Mouse (Mus musculus) adrenal gland, adult 8-10 months (tissue): ENCODE measurements around the gene Cspg4. TPM values are rescaled to one million over a fixed set of nuclear protein-coding genes. Genes with fewer than 3 reads are reported as not detected.
A peak's percentile ranks its signal among the peaks of the same experiment; 100 is the strongest.

ENCODE experiments used
- DNase-seq: peaks from one replicate; pipeline ENCODE4 v3.0.0; 2022
- total RNA-seq, 4 experiments: library from RNA; stranded (reverse); gene quantifications; 2 replicates each; pipeline ENCODE4 v1.2.4; 2022

The Cspg4 gene
- total RNA-seq, 4 experiments from 2014 or later, result 6.4 to 15.0 (median 8.1) TPM

DNA sequence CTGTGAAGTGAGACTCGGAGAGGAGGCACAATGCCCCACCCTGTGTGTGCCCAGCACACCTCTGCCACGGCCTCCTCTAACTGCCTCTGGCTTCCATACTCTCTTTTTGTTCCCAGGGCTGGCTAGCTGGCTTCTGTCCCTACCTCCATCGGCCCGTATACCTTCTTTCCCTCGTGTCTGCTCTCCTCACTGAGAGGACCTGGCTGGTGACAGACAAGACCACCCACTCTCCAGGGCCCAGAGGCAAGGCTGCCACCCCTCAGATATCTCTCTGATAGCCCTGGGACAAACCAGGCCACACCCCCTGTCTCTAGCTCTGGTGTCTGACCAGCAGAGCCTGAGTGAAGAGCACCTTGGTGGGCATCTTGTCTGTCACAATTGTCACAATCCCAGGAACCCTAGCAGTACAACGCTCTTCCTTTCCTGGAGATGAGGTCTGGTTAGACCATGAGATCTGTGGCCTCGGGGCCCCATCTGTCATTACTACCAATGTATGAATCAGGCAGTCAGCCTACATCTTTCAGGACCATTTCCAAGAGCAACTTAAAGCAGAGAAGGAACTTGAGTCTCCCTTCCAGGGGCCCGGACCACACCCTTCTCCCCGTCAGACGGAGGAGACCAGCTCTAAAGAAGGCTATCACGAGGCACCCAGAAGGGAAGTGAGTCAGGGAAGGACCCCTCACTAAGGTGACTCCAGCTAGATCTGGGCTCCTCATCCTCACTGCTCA is 1.0 kb downstream of the Cspg4 start:
- no peak for DNase-seq

- DNase-seq, result no peak
Measured at GRCm38 (mm10) chr9:56866430-56866829, 1.6 kb downstream of the Cspg4 start.

- DNase-seq, result no peak
Measured at GRCm38 (mm10) chr9:56868292-56868691, 3.5 kb downstream of the Cspg4 start.

DNA sequence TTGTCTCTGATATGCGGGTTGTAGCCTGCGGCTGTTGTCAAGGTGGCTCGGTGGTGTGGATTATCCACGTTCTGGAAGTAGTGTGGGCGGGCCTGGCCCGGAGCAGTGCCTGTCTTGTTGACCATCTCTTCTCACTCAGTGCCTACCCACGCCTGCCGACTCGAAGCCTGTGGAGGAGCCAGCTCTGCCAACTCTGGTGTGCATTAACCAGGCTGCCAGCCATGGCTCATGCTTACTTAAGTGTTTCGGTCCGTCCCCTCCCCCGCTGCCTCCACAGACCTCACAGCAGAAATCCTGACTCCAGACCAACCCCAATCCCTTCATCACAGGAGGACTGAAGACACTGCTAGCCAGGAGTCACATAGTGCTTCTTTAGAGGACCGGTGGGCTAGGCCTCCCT is 4.7 kb downstream of the Cspg4 start:
- DNase-seq, result no peak

DNA sequence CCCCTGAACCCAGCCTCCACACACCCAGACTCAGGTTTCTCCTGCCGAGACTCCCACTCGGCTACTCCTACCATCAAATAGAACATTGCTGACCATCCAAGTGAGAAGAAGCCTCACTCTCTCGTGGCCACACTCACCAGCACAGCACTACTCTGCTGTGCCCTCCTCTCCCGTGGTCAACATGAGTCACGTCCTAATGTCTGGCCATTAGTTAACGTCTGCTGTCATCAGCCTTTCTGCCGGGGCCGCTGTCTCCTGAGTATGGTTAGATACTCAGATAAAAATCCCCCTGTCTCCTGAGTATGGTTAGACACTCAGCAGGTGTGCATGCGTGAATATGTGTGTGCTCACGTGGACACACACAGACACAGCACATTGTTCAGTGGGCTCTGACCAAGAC is 5.9 kb downstream of the Cspg4 start:
- no peak for DNase-seq

DNA sequence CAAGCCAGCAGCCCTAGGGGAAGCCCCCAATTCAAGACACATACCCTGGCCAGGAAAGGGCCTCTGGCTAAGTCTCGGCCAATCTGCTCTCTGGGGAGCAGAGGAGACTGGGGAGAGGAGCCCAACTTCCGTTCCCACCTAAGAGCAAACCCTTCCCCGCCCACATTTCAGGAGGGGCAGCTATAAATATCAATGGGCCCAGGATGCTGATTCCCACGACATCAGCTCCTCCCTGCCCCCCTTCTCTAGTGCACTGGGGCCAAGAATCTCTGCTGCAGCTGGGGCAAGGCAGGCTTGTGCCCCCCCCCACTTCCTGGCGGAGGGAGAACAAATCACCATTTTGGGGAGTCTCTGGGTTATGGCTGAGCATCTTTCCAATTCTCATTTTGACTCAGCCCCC is 6.4 kb downstream of the Cspg4 start:
- no peak for DNase-seq

DNA sequence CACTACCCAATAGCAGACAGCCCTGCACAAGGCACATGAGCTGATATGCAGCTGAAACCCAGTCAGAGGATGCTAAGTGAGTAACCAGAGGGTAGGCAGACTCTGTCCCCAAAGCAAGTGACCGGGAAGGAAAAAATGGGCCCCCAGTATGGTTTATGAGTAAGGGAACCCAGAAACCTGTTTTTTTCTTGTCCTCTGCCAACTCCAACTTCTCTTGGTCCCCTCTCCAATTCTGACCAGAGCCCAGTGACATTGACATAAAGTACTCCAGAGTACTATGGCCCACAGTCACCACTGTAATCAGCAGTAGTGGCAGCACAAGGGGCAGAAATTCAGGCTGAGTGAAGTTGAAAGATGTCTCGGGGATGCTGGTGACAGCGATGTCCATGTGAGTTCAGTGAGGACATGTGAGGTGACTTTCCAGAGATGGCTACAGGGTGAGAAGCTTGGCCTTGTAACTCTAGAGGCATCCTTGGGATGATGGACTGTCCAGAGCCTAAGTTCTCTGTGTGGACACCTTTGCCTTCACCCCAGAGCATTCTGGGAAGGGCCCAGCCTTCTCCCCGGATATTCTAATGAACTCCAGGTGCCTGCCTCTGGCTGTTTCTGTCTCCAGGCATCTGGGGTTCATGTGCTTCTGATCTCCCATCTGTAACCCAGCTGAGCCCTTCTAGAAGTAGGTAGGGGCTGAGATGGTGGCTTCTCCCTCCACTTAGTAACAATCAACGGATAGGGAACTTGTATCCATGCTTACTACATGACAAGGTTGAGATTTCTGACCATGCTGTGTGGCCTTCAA is 7.5 kb downstream of the Cspg4 start:
- no peak for DNase-seq

GRCm38 (mm10) chr9:56873097-56873496 is 8.3 kb downstream of the Cspg4 start:
- no peak for DNase-seq

DNA sequence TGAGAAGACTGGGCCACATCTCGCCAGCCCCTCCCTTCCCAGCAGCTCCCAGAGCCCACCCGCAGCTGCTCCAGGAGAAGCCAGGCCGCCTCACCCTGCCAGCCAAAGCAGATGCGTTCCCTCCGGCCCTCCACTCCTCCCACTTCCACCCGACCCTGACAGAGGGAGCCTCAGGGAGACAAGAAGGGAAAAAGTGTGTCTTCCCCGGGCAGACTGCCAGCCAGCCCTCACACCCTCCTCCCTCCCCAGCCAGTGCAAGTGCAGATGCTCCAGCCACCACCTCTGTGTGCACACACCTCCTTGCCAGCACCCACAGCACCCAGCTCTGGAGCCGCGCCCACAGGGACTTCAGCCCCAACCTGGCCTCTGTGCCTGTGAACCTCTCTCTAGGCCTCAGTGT is 12.0 kb downstream of the Cspg4 start:
- DNase-seq, result no peak

GRCm38 (mm10) chr9:56877284-56877683 is 12.5 kb downstream of the Cspg4 start:
- no peak for DNase-seq

GRCm38 (mm10) chr9:56880790-56881189 is 16.0 kb downstream of the Cspg4 start:
- no peak for DNase-seq

GRCm38 (mm10) chr9:56881539-56882082 is 16.8 kb downstream of the Cspg4 start:
- no peak for DNase-seq

- DNase-seq, result no peak
Measured at GRCm38 (mm10) chr9:56882283-56882682, 17.4 kb downstream of the Cspg4 start.

DNA sequence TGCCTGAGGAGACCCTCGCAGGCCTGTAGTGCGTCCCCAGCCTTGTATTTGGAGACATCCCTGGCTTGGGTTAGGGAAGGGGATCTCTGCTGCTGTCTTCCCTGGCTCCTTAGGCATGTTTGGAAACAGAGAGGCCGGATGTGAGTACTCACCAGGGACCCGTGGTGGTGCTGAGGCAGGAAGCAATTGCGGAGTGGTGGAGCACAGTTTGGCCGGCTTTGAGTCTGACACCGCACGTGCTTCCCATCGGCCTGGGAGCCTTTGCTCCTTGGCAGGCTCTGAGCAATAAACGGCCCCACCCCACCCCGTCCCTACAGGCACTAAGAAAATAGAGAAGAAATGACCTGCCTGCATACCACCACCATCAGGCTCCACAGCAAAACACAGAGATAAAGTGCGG is 18.0 kb downstream of the Cspg4 start:
- DNase-seq, result no peak

DNA sequence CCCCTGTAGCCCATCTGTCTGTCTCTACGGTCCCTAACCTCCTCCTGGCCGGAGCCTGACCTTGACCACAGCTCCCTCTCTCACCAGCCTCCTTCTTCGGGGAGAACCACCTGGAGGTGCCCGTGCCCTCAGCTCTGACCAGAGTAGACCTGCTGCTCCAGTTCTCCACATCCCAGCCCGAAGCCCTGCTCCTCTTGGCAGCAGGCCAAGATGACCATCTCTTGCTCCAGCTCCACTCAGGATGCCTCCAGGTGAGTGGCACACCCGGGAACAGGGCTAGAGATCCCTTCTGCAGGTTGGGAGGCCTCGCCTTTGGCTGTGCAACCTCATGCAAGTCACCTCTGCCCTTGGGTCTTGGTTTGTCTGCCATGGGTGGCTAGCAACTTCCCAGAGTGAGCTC is 18.6 kb downstream of the Cspg4 start:
- no peak for DNase-seq

- DNase-seq, result no peak
Measured at GRCm38 (mm10) chr9:56884328-56884727, 19.5 kb downstream of the Cspg4 start.

DNA sequence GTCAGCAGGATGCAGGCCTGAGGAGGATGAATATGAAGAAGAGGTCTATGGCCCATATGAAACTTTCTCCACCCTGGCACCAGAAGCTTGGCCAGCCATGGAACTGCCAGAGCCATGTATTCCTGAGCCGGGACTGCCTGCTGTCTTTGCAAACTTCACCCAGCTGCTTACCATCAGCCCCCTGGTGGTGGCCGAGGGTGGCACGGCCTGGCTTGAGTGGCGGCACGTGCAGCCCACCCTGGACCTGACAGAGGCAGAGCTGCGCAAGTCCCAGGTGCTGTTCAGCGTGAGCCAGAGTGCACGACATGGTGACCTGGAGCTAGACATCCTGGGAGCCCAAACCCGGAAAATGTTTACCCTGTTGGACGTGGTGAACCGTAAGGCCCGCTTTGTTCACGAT is 21.3 kb downstream of the Cspg4 start:
- no peak for DNase-seq

DNA sequence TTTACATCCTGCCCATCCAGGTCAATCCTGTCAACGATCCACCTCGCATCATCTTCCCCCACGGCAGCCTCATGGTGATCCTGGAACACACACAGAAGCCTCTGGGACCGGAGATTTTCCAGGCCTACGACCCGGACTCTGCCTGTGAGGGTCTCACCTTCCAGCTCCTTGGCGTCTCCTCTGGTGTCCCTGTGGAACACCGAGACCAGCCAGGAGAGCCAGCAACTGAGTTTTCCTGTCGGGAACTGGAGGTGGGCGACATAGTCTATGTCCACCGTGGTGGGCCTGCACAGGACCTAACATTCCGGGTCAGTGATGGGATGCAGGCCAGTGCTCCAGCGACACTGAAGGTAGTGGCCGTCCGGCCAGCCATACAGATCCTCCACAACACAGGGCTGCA is 21.8 kb downstream of the Cspg4 start:
- DNase-seq, result no peak

DNA sequence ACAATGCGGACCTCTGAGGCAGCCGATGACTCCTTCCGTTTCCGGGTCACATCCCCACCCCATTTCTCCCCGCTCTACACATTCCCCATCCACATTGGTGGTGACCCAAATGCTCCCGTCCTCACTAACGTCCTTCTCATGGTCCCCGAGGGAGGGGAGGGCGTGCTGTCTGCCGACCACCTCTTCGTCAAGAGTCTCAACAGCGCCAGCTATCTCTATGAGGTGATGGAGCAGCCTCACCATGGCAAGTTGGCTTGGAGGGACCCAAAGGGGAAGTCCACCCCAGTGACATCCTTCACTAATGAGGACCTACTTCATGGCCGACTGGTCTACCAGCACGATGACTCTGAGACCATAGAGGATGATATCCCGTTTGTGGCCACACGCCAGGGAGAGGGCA is 22.7 kb downstream of the Cspg4 start:
- no peak for DNase-seq

DNA sequence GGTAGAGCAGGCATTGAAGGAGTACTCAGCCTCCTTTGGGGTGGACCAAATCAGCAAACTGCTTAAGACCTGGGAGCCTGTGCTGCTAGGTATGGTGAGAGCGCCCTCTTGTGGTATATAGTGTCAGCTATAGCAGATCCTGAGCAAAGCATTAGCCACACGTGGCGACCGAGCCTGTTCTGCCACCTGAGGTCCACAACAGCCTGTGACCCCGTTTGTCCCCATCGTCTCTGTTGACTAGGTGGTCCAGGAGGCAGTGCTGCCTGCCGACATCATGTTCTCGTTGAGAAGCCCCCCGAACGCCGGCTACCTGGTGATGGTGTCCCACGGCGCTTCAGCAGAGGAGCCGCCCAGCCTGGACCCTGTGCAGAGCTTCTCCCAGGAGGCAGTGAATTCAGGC is 25.0 kb downstream of the Cspg4 start:
- no peak for DNase-seq

DNA sequence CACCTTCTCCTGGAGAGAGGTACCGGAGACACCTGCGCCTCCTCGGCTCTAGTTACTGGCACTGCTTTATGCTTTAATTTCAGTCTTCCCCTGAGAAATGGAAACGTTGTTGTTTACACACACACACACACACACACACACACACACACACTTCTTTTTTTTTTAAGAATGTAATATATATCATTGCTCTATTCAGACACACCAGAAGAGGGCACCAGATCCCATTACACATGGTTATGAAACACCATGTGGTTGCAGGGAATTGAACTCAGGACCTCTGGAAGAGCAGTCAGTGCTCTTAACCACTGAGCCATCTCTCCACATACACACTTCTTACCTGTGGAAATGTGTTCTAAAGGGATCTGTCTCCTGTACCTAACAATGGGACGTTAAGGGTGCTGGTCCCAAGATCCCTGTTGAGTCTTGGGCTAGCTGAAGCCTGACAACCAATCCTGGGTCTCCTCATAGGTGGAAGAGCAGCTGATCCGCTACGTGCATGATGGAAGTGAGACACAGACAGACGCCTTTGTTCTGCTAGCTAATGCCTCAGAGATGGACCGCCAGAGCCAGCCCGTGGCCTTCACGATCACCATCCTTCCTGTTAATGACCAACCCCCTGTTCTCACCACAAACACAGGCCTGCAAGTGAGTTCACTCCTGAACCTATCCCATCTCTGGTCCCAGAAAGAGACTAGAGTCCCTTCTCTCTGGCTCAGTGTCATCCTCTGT is 25.9 kb downstream of the Cspg4 start:
- no peak for DNase-seq

DNA sequence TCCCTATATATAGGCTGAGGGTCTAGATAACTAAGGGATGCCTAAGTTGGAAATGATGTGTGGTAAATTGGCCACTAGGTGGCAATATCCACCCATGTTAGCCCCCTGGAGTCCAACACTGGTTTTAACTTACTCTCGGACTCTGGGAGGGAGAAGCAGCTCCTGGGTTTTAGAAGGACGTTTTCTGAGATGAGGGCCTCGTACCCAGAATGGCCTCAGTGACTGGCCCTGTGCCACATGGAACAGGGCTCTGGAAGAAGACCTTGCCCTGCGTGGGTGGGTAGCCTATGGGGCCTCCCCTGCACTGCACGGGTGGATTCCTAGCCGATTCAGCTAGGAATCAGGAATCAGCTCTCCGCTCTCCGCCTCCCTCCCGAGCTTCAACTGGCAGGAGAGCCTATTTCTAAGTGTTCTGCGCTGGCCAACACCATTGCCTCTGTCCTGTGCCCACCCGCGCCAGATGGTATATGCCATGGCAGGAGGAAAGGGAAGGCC is 26.7 kb downstream of the Cspg4 start:
- DNase-seq, result peak; percentile 63

DNA sequence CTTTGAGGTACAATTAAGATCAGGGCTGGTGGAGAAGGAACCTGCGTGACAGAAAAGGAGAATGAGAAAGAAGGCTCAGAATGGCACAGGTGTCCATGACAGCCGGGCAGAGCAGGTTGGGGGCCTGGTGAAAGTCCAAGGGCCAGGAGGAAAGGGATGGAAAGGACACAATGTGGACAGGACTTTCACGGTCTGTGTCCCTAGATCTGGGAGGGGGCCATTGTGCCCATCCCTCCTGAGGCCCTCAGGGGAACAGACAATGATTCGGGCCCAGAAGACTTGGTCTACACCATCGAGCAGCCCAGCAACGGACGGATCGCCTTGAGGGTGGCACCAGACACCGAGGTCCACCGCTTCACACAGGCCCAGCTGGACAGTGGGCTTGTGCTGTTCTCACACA is 27.3 kb downstream of the Cspg4 start:
- DNase-seq, result no peak
